Mouse (Mus musculus) adrenal gland, postnatal 10 days (tissue): ENCODE results near the gene Slc25a21. TPM values are rescaled to one million over a fixed set of nuclear protein-coding genes. Genes with fewer than 3 reads are reported as not detected.
A peak's percentile ranks its signal among the peaks of the same experiment; 100 is the strongest.

Experiments
- DNase-seq: peaks from one replicate; pipeline ENCODE4 v3.0.0; 2021; ENCODE audit warnings: mixed read lengths
- total RNA-seq, 2 experiments: library from RNA; stranded (reverse); gene quantifications; 2 replicates each; pipeline ENCODE4 v1.2.3; 2021

Slc25a21 gene
- total RNA-seq, 2 experiments from 2014 or later: 1.9 to 2.1 TPM

DNA sequence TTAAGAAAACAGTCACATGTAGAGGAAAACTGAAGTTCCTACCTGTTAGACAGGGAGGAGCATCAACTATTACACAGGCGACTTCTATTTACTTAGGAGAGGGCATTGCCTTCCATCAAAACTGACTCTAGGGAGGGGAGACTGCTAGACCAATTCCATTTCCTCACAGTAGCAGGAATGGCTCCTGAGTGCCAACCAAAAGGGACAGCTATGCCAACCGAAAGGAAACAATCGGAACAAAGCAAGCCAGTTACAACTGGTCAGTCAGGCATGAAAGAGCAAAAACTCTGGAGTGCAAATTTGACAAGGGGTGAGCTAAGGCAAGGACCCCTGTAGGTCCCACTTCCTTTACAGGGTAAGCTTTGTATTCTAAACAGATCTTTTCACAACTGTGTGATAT is 319.5 kb downstream of the Slc25a21 start:
- DNase-seq: no peak

DNA sequence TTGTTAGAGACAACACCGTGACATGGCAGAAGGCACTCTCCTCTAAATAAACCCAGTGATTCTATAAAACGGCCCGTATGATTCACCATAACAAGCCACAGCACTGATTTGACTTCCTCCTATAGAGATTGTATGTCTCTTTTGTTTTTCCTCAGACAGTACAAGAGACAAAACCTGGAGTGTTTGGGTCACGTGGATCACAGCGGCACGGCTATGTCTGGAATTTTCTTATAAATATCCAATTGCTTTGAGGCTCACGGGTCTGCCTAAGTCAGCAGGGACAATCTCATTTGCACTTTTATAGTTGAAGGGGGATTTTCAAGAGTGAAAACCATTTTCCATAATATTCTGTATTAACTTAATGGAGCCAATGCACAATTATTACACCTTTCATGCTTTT is 320.7 kb downstream of the Slc25a21 start:
- no peak for DNase-seq

DNA sequence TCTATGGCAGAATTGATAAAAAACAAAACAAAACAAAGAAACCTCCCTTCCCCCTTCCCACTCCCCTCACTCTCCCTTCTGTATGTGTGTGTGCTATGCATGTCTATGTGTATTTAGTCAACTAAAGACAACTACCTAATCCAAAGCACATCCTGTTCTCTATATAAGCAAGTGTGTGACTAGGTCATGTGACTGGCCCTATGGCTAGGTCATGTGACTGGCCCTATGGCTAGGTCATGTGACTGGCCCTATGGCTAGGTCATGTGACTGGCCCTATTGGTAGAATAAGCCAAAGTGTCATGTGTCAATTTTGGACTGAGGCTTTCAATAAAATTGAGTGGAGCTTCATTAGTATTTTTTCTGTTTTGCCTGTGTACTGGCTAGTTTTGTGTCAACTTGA is 324.1 kb downstream of the Slc25a21 start:
- no peak for DNase-seq

DNA sequence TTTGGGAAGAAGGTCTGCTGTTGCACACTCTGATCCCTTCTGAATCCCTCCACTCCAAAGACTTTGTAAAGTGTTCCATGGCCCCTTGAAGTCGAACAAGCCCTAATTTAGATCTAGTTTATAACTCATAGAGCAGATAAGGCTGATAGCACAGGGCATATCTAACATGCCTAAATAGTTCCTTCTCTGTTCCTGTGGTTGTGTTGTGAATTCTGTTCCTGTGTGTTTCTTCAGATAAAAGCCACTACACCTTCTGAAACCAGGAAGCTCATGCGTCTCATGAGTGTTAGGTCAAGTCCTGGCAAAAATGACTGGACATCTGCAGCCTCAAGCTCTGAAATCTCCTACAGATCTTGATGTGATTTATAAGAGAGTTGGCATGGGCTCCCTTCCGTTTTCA is 326.7 kb downstream of the Slc25a21 start:
- no peak for DNase-seq

DNA sequence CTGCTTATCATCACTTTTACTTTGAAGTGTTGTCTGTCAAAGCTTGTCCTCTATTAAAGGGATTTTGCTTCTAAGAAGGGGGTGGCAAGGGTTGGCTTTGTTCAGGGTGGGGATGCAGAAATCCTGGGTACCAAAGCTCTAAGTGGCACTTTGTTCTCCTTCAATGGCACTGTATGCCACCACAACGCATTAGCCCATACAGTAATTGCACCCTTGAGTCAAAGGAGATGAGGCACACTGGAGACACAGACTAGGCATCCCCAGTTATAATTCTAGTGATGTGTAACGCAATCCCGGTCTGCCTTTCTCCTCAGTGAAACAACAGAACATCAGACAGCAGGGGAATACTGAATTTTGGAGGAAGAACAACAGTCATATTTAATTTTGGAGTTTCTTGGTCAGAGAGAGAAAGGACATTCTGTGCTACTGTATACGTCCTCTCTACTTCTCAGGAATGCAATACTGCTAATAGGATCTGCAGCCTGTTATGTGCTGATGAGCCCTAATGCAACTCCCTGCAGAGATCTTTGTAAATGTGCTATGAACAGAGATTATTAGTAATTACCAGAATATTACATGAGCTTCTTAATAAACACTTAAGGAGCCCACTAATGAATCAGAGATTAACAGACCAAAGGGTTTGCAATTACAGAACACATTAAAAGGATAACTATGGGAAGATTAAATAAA is 333.3 kb downstream of the Slc25a21 start:
- DNase-seq: no peak

DNA sequence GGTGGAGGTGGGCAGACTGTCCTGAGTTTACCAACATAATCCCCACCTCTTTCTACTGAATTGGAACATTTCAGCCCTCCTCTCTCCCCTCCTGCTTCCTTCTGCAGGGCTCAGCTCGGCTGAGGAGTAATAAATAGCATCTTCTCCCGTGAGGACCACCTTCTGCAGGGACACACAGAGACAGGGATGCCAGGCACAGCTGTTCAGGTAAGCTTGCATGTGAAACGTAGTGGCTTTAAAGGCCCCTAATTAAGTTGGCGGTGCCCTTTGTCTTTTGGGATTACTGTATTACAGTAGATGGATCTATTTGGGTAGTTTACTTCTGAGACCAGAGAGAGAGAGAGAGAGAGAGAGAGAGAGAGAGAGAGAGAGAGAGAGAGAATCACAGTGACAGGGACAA is 344.6 kb downstream of the Slc25a21 start:
- DNase-seq: no peak

DNA sequence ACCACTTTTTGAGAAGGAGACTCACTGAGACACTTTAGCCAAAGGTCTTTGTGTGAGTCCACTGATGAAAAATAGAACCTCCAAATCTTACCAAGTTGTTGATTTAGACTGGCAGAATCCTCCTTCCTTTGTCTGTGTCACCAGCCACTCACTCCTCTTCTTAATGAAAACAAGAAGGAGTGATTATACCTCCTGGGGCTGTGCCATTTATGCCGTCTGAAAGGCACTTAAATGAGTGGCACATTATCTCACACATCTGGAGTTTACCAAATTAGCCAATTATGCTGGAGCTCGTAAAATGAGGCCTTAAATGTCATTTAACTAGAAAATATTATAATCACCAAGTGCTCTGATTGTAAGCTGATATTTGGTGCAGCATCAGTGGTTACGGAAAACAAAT is 345.8 kb downstream of the Slc25a21 start:
- no peak for DNase-seq

DNA sequence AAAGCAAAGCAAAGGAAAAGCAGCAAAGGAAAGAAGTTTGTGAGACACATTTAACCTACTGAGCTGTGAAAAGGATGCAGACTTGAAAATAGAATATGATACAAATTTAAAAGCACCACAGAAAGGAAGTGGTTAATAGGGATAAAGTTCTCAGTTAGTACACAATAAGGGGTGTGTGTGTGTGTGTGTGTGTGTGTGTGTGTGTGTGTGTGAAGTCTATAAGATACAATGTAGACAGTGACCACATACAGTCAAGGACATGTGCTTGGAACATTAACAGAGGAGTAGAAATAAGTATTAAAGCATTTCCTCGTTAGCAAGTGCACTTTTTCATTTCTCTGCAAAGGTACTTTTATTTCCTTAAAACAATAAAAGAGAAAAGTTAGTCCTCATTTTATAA is 367.3 kb downstream of the Slc25a21 start:
- DNase-seq: no peak

DNA sequence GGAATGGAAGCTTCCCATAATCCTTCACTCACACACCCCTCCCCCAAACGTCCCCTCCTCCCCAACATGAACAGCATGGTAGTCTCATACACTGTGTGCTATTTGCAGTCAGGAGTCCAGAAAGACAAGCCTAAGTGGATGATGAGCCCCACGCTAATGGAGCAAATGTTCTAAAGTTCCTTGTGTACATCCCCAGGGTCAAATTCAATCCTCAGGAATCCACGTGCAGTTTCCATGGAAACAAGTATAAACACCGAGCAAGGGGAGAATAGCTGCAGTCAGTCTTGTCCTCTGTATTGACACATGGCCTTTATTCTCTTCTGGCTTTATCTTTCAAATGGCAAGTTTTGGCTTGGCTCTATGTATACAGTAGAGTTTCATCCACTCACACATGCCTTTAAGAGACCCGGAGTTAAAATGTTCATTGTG is 367.8 kb downstream of the Slc25a21 start:
- DNase-seq: no peak

DNA sequence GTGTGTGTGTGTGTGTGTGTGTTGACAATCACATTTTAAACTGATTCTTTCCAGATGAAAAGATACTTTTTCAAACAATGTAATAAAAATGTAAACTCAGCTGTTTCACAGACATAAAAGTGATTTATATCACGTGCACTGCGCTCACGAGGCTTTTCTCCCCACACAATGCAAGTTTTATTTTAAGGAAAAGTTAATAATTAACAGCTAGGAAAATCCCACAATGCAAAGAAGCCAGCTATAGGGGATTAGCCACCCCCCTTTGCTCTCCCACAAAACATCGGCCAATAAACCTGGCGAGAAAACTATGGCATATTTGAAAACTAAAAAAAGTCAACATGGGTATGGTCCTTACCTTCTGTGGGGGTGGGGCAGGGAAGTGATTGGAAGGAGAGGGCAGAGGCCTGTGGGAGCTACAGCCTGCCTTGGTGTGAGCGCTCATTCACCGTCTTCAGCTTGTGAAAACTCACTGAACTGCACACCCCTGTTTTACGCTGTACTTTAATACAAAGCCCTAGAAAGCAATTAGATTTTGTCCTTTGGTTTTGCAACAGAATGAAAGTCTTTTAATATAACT is 369.4 kb downstream of the Slc25a21 start:
- DNase-seq: no peak

DNA sequence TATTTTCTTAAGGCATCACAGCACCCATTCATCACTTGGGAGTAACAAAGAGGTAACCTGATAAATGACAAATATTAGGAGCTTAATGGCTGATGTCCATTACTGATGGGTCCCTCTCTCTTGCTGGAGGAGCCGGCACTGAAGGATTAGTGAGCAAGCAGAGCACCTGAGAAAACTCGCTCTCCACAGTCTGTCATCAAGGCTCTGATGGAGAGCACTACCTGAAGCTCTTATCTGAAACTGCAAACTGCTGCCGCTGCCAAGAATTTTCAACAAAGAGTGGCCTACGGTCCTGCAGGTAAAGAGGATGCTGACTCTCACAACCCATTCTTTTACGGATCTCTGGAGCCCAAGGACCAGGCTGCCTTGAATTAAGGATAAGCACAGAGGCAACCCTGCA is 372.6 kb downstream of the Slc25a21 start:
- DNase-seq: no peak

DNA sequence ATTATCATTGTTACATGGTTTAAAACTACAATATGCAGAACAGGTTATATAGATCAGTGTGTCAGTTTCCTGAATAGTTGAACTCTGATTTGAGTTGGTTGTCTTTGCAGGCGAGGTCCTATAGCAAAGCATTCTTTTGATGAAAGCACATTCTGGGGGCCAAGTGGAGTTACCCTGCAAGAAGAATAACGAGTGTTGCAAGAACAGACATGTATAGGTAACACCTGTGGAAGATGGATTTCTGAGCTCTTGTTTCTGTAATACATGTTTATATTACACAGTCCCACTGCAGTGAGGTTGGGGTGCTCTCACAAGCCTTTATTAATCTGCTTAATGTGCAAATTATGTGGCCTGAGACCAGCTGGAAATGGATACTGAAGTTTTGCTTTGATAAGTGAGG is 375.1 kb downstream of the Slc25a21 start:
- no peak for DNase-seq

DNA sequence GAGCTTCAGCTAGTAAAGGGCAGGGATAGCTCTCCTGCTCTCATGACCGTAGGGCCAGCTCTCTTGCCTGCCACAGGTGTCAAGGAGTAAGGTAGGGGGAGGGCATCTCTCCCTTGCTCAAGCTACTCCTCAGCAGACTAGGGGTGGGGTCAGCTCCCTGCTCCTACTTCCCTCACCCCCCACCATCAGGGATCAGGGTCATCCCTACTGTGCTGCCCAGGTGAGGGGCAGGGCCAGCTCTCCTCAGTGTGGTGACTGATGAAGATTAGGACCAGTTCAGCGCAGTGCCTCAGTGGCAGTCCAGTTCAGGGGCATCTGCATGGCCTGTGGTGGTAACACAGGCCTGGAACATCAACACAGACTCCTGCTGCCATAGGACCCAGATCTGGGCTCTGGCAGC is 376.7 kb downstream of the Slc25a21 start:
- DNase-seq: no peak

DNA sequence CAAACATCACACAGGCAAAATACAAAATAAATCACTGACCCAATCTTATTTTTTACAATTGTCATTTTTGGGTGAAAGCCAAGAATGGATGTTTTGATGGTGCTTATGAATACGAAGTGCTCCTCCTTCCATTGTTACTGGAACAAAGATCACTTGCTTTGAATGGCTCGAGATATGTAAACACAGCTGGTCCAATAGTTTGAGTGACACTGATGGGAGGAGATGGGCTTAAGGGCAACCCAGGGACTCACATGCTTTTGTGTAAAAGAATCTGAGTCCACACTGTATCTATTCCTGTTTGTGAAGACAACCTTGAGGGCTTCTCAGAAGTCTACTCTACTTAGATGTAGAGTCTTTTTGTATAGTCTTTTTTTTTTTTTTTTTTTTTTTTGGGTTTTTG is 389.8 kb downstream of the Slc25a21 start:
- no peak for DNase-seq

DNA sequence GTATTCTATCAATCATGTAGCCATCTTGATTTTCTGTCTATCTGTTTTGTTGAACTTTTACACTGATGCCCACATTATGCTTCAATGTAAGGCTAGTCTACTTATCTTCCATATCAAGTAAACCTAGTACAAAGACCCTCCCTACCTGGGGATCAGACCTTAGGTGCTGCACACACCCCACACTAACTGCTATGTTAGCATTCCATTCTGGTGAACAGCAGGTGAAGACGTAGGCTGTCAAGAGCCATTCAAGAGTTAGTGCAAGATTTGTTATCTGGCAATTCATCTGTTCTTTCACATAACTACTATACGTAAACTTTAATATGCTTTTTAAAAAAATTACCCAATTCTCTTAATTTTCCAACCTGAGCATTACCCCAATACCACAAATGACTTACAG is 390.2 kb downstream of the Slc25a21 start:
- no peak for DNase-seq

DNA sequence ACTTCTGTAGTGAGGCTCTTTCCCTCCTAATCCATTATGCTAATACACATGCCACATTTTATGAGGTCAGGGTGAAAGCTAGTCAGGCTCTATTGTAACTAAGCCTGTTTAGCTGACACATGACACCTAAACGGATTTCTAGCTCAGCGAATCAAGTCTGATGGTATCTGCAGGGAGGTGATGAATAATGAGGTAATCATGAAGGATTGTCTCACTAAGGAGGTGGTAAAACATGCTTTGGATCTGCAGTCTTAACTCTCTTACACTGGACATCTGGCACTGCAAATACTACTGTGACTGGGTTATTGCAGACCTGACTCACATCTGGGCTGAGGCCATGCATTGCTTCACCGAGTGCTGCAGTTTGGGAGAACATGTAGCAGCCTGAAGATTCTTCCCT is 392.8 kb downstream of the Slc25a21 start:
- no peak for DNase-seq

DNA sequence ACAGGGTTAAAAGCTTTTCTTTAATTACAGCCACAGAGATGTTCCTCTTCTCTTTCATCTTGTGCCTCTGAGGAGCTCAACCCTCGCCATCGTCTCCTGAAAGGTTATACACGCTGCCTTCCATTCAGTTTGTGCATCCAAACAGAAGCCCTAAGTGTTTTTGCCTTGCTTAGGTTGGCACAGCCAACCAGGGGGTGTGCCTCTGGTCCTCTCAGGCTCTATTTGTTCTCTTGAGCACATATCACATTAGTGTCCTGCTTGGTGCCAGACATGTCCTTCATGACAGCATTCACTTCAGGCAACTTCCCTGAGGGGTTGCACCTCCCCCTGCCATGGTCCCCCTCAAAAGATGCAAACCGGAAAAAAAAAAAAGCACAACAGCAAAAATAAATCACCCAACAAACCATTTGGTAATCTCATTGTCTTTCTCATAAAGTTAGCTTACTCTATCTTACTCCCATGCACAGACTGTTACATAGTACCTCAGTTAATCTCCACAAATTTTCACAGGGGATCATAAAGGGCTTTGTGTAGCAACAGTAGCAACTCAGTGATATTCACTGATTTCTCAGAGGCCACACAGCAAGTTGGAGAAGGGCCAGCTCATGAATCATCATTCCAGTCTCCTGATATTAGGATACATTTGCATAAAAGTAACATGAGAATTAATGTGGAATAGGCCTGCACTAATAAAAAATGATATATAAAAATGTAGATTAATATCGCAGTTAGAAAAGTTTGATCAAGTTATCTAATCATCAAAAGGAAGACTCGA is 398.4 kb downstream of the Slc25a21 start:
- DNase-seq: peak; percentile 21

DNA sequence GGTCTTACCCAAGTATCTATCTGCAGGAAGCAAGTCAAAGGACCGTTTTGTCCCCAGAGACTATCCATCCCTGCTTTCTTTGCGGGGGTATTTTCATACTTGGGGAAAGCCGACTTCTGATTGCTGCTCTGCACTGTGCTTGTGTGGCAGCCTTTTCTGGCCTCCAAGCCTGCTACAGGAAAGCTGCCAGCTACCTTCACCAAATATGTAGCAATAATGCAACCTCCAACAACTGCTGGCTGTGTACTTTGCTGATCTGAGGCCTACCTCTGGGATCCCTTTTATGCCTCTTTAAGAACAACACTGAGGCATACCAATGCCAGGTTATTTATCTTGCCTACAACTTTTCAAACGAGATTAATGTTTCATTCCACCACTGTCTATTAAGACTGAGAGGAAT is 408.0 kb downstream of the Slc25a21 start:
- DNase-seq: peak; percentile 7

DNA sequence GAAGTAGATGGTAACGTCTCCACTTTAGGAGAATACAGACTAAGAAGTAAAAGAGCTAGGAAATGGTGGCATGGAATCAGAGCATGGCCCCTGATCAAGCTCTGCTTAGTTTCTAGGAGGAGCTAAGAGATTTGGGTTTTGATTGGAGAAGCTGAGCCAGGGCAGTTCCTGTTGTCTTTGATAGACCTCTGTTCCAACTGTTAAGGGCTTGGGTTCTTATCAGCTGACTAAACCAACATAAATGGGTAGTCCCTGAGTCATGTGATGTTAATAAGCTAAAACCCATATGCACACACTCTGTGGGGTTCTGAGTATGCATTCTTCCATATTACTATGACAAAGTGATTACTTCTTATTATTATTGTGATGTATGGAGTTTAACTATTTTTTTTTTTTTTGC is 412.0 kb downstream of the Slc25a21 start:
- no peak for DNase-seq

DNA sequence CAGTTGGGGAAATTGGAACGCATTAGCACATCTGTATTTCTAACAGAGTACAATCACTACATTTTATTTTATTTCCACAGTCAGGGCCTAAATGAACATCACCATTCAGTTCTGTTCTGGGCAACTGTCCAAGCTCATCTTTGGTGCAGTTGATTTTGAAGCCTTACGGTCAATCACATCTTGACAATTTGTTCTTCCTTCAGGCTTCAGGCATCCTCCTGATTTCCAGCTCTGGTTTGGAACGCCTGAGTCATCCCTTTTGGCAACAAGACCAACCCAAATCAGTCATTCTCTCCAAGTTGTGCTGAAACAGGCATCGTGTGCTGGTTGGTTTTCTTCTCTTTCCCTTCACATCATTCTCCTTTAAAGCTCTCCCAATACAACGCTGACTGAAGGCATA is 416.1 kb downstream of the Slc25a21 start:
- no peak for DNase-seq

DNA sequence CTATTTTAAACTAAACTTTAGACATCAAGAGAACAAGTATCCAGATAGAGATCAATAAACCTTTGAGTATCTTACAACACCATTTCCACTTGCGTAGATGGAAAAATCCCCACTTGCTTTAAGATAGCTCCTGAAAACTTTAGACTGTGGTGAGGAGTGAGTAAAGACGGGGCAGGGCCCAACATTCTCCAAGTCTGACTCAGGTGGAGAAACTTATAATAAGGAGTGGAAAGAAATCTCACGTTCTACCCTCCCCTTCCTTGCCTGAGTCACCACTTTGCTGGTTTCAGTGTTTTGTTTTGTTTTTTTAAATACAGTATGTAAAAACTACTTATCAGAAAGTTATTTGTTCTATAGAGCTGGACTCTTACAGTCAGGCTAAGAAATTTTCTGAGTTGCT is 417.7 kb downstream of the Slc25a21 start:
- DNase-seq: no peak

DNA sequence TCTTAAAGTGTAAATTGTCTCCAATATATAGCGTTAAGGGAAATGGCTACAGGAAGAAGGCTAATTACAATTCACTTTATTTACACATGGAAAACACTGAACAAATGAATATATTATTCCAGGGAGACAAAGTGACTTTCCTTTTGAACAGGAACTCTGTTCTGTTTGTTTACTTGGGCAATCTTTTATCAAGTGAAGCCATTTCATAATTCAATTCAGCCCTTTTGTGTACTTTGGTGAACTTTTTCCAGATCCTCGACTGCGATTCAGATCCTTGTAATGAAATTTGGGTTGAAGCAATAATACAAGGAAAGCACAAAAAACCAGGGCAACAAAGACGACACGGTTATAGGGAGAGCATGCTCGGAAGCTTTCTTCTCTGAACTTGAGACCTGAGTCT is 423.3 kb downstream of the Slc25a21 start:
- no peak for DNase-seq

DNA sequence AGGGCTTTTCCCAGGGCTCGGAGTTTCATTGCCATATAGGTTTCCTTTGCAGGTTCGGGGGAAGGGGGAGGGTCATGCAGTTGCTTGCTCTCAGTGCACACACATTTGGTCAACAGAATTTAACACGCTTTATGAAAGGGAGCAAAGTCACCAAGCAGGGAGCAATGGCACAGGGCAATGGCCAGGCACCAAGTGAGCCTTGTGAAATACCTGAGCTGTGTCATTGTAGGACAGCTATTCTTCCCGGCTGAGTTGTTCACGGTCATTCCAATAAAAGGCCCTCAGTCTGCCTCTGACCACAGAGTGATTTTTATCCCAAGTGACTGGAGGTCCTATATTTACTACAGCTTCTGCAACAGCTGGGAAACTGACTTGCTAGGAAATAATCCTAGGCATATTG is 427.9 kb downstream of the Slc25a21 start:
- no peak for DNase-seq

DNA sequence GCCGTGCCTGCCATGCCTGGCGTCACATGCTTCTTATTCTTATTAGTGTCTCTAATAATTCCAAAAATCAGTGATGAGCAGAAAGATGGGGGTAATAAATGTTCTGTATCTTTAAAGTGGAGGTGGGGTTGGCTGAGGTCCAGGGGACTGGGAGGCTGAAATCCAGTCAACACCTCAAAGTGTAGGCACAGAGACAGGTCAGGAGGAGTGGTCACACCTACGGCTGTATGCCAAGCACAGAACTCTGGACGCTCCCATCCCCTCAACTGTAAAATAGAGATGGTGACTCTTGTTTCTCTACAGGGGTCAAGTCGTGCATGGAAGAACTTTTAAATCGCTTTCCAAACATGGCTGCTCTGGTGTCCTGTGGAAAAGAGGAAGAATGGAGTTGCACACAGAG is 429.8 kb downstream of the Slc25a21 start:
- DNase-seq: no peak
